Mouse (Mus musculus) heart, embryonic 13.5 days (tissue): Measurements from ENCODE around the gene Tcp11l2. TPM values are rescaled to one million over a fixed set of nuclear protein-coding genes. Genes with fewer than 3 reads are reported as not detected.
A peak's percentile ranks its signal among the peaks of the same experiment; 100 is the strongest.

Experiments used
- ATAC-seq: fragments of 200-750 bp; cut with Nextera tagmentation; 2 replicates; pipeline ENCODE4 v1.8.0; 2017; ENCODE audit warnings: moderate TSS enrichment; ENCODE audit not compliant: insufficient number of reproducible peaks, low FRiP score, low TSS enrichment; ENCODE audit errors: extremely low read depth
- H3K27ac ChIP-seq: fragments of 300-500 bp; sonication (generic); replicated peaks from 2 replicates; pipeline ENCODE4 v1.5.1; 2015; ENCODE audit warnings: moderate library complexity, mild to moderate bottlenecking, inconsistent platforms
- H3K27me3 ChIP-seq: fragments of 300-500 bp; sonication (generic); replicated peaks from 2 replicates; pipeline ENCODE4 v1.6.1; 2015; ENCODE audit warnings: mild to moderate bottlenecking, inconsistent platforms
- H3K36me3 ChIP-seq: fragments of 300-500 bp; sonication (generic); 2 replicates; pipeline ENCODE4 v1.6.1; 2015; ENCODE audit warnings: mild to moderate bottlenecking, inconsistent platforms
- H3K4me1 ChIP-seq: fragments of 300-500 bp; sonication (generic); 2 replicates; pipeline ENCODE4 v1.6.1; 2015; ENCODE audit warnings: inconsistent platforms
- H3K4me2 ChIP-seq: fragments of 300-500 bp; sonication (generic); 2 replicates; pipeline ENCODE4 v1.6.1; 2015; ENCODE audit warnings: inconsistent platforms, mild to moderate bottlenecking, moderate library complexity
- H3K4me3 ChIP-seq: fragments of 300-500 bp; sonication (generic); 2 replicates; pipeline ENCODE4 v1.5.1; 2015; ENCODE audit warnings: moderate library complexity, mild to moderate bottlenecking, inconsistent platforms
- H3K9ac ChIP-seq: fragments of 300-500 bp; sonication (generic); 2 replicates; pipeline ENCODE4 v1.6.1; 2015; ENCODE audit warnings: inconsistent platforms, mild to moderate bottlenecking, moderate library complexity
- H3K9me3 ChIP-seq: fragments of 300-500 bp; sonication (generic); 2 replicates; pipeline ENCODE4 v1.6.1; 2016; ENCODE audit warnings: inconsistent platforms
- WGBS: fragments of 180-500 bp; shearing (Covaris S2); methylation state at CpG from one replicate; pipeline ENCODE4 v1.1.7; 2015; ENCODE audit warnings: mixed read lengths; 5-methylcytosine and 5-hydroxymethylcytosine counted together
- polyA plus RNA-seq: library from polyadenylated mRNA; unstranded; fragments of >200 nt; fragmentation: Nextera tagmentation; extraction: Ambion mirVana; gene quantifications from 2 replicates; pipeline ENCODE4 v1.2.1, GENCODE M21; 2015

Gene Tcp11l2
- polyA plus RNA-seq, 1 experiment from 2014 or later, result 30.6 TPM

DNA sequence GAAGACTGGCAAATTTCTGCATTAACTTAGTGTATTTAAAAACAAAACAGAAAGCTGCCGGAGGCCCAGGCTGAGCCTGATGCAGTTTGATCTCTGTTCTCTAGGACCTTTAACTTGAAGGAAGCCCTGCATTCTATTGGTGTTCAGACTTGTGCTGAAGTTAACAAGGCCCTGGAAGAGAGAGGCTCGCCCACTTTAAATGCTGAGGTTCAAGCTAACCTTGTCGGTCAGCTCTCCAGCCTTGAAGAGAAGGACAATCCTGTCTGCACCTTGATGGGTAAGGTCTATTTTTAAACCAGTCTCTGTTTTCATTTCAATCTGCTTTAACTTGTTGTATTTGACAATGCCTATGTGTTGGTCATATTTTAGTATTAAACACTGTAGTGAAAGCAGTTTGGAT, 31.9 kb downstream of the Tcp11l2 start:
- ATAC-seq, result no peak
- Histone ChIP-seq H3K4me1 (peaks cover 52% of the 10 kb centered on the region), H3K4me2 (peak overlapping the region; percentile 48), H3K9me3 (no peaks in the 10 kb centered on the region), H3K27me3 (no peaks in the 10 kb centered on the region), H3K27ac (peak overlapping the region; percentile 76), H3K36me3 (peaks cover 31% of the 10 kb centered on the region), H3K4me3 (no peak overlapping the region), H3K9ac (no peak overlapping the region)
- 38% methylated on average over 3 of the region's 3 CpGs for WGBS

GRCm38 (mm10) chr10:84610324-84610723, 33.9 kb downstream of the Tcp11l2 start:
- peaks cover 34% of the 10 kb centered on the region for H3K36me3 ChIP-seq
- no peaks in the 10 kb centered on the region for H3K9me3 ChIP-seq
- no peak for ATAC-seq
- no peaks in the 10 kb centered on the region for H3K27me3 ChIP-seq
- WGBS, result 31% methylated on average over 4 of the region's 4 CpGs
- H3K4me1 ChIP-seq, result peaks cover 57% of the 10 kb centered on the region
- H3K4me2 ChIP-seq, result peak overlapping the region; percentile 22; the same call in 1 of the 2 replicates
- H3K4me3 ChIP-seq, result no peak overlapping the region
- peak overlapping the region; percentile 61; the same call in 1 of the 2 replicates for H3K9ac ChIP-seq
- H3K27ac ChIP-seq, result peak overlapping the region; percentile 84

DNA sequence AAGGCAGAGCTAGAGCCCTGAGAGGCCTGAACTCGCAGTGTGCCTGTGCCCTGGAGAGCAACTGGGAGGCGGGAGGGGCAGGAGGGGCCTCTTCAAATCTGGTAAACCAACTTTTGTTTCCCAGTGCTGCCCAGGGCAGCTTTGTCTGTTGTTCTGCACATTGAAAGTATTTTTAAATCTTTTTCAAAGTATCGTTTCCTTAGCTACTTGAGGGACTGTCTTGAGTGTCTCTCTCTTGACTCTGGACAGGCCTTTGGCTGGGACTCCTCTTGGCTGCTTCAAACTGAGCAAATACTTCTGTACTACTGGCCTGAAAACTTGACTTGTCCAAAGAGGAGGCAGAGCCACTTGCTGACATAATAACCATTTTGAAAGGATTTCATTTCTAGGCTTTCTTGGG, 34.4 kb downstream of the Tcp11l2 start:
- 56% methylated on average over 3 of the region's 3 CpGs for WGBS

DNA sequence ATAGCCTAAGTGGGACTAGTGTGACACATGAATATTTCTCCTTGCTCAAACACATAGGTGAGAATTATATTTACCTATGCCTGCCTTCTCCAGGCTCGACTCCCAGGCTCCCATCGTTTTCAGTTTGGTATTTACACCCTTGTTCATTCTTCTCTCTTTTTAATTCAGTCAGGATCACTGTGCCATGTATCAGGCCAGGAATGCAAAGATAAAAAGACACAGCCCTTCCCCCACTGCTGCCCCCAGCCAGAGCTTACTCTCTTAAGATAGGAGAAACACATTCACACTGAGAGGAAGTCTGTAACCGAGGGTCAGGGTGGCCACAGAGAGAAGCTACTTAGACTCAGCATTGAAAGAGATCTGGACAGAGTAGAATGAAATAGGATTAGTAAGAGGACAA, 35.2 kb downstream of the Tcp11l2 start:
- H3K4me1 ChIP-seq, result peaks cover 61% of the 10 kb centered on the region
- no peak for ATAC-seq
- 0 out of 2 replicates have a peak overlapping the region, but pooled peaks have one; percentile 42 for H3K9ac ChIP-seq
- H3K27me3 ChIP-seq, result no peaks in the 10 kb centered on the region
- H3K4me2 ChIP-seq, result peak overlapping the region; percentile 20; the same call in 1 of the 2 replicates
- H3K36me3 ChIP-seq, result peaks cover 20% of the 10 kb centered on the region
- H3K27ac ChIP-seq, result peak overlapping the region; percentile 84
- no peak overlapping the region for H3K4me3 ChIP-seq
- H3K9me3 ChIP-seq, result no peaks in the 10 kb centered on the region
- WGBS, result 19% methylated on average over 3 of the region's 3 CpGs

More for the DNA sequence above, 34.4 kb downstream of the Tcp11l2 start:
- Histone ChIP-seq H3K9me3 (no peaks in the 10 kb centered on the region), H3K4me2 (peak overlapping the region; percentile 22; the same call in 1 of the 2 replicates), H3K4me3 (no peak overlapping the region), H3K9ac (peak overlapping the region; percentile 61; the same call in 1 of the 2 replicates), H3K4me1 (peaks cover 61% of the 10 kb centered on the region), H3K27ac (peak overlapping the region; percentile 84), H3K27me3 (no peaks in the 10 kb centered on the region), H3K36me3 (peaks cover 29% of the 10 kb centered on the region)
- no peak for ATAC-seq

DNA sequence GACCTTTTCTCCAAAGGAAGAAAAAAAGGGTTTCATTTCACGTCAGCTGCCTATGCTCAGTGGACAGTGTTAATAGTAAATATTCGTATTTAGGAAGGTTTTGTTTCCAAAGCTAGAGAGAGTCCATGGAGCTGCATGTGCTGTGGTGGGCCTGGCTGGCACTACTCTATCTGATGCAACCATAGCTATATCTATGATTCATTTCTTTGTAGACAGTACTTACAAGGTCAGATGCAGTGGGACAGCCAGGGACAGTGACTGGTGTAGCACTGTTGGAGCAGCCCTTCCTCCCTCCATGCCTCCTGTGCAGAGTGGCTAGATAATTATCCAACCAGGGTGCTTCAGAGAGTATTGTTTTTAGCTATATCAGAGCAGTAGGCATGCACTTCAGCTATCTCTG, 35.9 kb downstream of the Tcp11l2 start:
- Histone ChIP-seq H3K9me3 (no peaks in the 10 kb centered on the region), H3K9ac (no peak overlapping the region), H3K36me3 (peaks cover 20% of the 10 kb centered on the region), H3K27me3 (no peaks in the 10 kb centered on the region), H3K27ac (peak overlapping the region; percentile 84), H3K4me1 (peaks cover 61% of the 10 kb centered on the region), H3K4me2 (0 out of 2 replicates have a peak overlapping the region, but pooled peaks have one; percentile 20), H3K4me3 (no peak overlapping the region)
- no peak for ATAC-seq
- WGBS, result 72% methylated on average over 2 of the region's 2 CpGs

DNA sequence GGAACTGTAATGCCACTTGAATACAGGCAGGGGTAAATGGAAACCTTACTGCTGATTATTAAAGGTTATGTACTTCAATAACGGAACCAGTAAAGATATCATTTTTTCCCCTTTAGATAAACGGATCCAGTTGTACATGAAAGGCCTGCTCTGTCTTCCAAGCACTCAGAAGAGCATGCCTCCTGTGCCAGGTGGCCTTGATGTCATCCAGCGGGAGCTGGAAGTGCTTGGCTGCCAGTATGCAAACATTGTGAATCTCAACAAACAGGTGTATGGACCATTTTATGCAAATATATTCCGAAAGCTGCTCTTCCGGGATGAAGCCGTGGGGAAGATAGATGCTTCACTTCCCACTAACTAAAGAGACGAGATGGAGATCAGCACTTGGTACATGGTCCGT, 36.9 kb downstream of the Tcp11l2 start:
- no peaks in the 10 kb centered on the region for H3K9me3 ChIP-seq
- no peak overlapping the region for H3K4me2 ChIP-seq
- H3K4me3 ChIP-seq, result no peak overlapping the region
- WGBS, result 76% methylated on average over 8 of the region's 8 CpGs
- no peak overlapping the region for H3K9ac ChIP-seq
- ATAC-seq, result no peak
- peaks cover 56% of the 10 kb centered on the region for H3K4me1 ChIP-seq
- H3K27me3 ChIP-seq, result no peaks in the 10 kb centered on the region
- no peak overlapping the region for H3K27ac ChIP-seq
- H3K36me3 ChIP-seq, result peaks cover 18% of the 10 kb centered on the region

GRCm38 (mm10) chr10:84615076-84615475, 38.6 kb downstream of the Tcp11l2 start:
- 63% methylated on average over 3 of the region's 3 CpGs for WGBS
- H3K4me1 ChIP-seq, result peaks cover 42% of the 10 kb centered on the region
- ATAC-seq, result no peak
- no peak overlapping the region for H3K4me3 ChIP-seq
- H3K27ac ChIP-seq, result peak overlapping the region; percentile 43; the same call in 1 of the 2 replicates
- H3K27me3 ChIP-seq, result no peaks in the 10 kb centered on the region
- H3K36me3 ChIP-seq, result peaks cover 15% of the 10 kb centered on the region
- H3K4me2 ChIP-seq, result no peak overlapping the region
- no peak overlapping the region for H3K9ac ChIP-seq
- no peaks in the 10 kb centered on the region for H3K9me3 ChIP-seq

DNA sequence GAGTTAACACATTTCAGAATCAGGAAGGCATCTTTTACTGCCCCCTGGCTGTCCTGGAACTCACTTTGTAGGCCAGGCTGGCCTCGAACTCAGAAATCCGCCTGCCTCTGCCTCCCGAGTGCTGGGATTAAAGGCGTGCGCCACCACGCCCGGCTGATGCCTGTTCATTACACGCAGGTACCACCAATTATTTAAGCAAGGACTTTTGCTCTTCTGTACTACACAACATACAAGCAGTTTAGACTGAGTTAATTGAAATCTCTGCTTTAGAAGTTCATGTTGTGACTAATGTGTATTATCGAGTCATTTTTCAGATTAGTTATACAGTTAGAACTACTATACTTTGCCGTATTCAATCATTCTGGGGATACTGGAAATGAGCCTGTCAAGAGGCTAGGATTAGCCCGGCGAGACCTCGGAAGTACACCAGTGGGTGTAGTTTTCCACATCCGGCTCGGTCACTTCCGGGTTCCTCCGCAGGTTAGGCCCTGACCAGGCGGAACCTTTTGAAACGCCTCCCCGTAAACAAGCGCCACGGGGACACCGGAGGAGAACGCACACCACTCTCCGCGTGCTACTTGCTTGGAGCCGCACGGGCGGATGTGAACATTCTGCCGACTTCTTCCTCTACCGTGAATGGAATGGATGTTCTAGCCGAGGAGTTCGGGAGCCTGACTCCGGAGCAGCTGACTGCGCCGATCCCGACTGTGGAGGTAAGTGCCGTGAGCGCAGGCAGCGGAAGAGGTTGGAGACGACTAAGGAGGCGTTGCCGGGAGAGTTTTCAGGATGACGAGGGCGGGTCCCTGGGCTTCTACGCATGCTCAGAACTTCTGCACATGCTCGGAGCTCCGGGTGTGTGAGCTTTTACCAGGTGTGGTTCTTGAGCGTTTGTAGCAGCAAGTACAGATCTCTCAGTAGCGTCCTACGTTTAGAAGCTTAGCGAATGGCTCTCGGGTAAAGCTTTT, 45.7 kb downstream of the Tcp11l2 start, which contains the start of gene Polr3b:
TSS of gene Polr3b (plus strand) at position 467 of the 965 bp plus-strand sequence.
- Histone ChIP-seq H3K4me2 (peak within 1 kb of the TSS; percentile 87), H3K4me1 (peaks cover 19% of the 10 kb centered on the region), H3K27ac (peak within 1 kb of the TSS; percentile 95), H3K27me3 (no peaks in the 10 kb centered on the region), H3K4me3 (peak within 1 kb of the TSS; percentile 70), H3K36me3 (no peaks in the 10 kb centered on the region), H3K9me3 (no peaks in the 10 kb centered on the region), H3K9ac (peak within 1 kb of the TSS; percentile 79)
- peak; percentile 85 for ATAC-seq
- 6% methylated on average over 53 of the region's 53 CpGs for WGBS

DNA sequence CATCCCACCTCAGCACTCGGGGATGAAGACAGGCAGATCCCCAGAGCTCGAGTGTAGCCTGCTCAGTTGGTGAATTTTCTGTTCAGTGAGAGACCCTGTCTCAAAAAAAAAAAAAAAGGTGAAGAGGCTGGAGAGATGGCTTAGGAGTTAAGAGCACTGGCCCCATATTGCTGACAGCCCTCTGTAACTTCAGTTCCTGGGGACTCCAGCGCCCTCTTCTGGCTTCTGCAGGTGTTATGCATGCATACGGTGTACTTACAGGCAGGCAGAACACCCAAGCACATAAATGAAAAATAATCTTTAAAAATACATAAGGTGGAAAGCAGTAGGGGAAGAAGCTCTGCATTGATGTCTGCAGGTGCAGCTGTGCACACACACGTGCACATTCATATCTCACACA, 54.8 kb downstream of the Tcp11l2 start:
- no peak overlapping the region for H3K4me3 ChIP-seq
- WGBS, result 70% methylated on average over 5 of the region's 5 CpGs
- H3K4me2 ChIP-seq, result no peak overlapping the region
- no peaks in the 10 kb centered on the region for H3K27me3 ChIP-seq
- ATAC-seq, result no peak
- H3K9ac ChIP-seq, result no peak overlapping the region
- no peaks in the 10 kb centered on the region for H3K4me1 ChIP-seq
- no peaks in the 10 kb centered on the region for H3K9me3 ChIP-seq
- H3K36me3 ChIP-seq, result peaks cover 76% of the 10 kb centered on the region
- H3K27ac ChIP-seq, result no peak overlapping the region

GRCm38 (mm10) chr10:84632005-84632404, 55.6 kb downstream of the Tcp11l2 start:
- H3K9ac ChIP-seq, result no peak overlapping the region
- H3K36me3 ChIP-seq, result peaks cover 84% of the 10 kb centered on the region
- no peak overlapping the region for H3K4me3 ChIP-seq
- no peaks in the 10 kb centered on the region for H3K4me1 ChIP-seq
- no peak for ATAC-seq
- no peak overlapping the region for H3K4me2 ChIP-seq
- H3K9me3 ChIP-seq, result no peaks in the 10 kb centered on the region
- no peak overlapping the region for H3K27ac ChIP-seq
- WGBS, result 89% methylated on average over 4 of the region's 4 CpGs
- no peaks in the 10 kb centered on the region for H3K27me3 ChIP-seq

DNA sequence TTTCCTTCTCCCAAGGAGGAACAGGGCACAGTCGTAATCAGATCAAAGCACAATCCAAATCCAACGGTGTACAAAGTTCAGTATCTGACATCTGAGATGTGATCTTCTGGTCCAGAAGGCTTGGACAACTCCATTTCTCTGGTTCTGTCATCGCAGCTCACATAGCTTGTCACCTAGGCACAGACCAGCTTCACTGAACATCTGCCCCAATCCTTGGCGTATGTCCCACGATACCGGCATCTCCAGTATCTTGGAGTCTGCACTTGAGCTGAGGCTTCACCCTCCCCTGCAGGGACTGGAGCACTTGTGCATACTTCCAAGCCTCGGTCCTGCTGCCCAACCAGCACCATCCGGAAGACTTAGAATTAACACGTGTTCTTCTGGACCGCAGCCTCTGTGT, 60.2 kb downstream of the Tcp11l2 start:
- H3K4me1 ChIP-seq, result no peaks in the 10 kb centered on the region
- ATAC-seq, result no peak
- no peak overlapping the region for H3K4me3 ChIP-seq
- no peaks in the 10 kb centered on the region for H3K27me3 ChIP-seq
- no peak overlapping the region for H3K9ac ChIP-seq
- H3K27ac ChIP-seq, result no peak overlapping the region
- peaks cover 89% of the 10 kb centered on the region for H3K36me3 ChIP-seq
- WGBS, result 95% methylated on average over 10 of the region's 10 CpGs
- no peak overlapping the region for H3K4me2 ChIP-seq
- no peaks in the 10 kb centered on the region for H3K9me3 ChIP-seq
